Comparison of ENCODE assay signal across 8 mouse cellular contexts in the genomic region with DNA sequence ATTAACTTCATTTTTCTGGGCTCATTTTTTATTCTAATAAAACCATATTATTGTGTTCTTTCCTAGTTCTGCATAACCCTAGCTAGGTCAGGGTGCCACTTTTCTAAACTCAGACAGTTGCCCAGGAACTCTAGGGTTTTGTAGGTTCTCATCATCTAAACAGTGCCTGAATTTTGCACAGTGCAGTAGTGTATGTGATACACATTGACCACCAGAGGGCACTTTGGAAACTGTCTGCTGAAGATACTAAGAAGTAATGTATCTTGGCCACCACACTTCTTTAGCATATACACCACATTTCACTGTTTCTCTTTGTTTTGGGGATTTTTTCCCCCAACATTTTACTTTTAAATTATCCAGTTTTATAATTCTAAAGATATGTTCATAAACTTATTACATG. TPM values are rescaled to one million over a fixed set of nuclear protein-coding genes. Genes with fewer than 3 reads are reported as not detected.
DNase-seq lines count a peak whose midpoint lies in the region; ATAC-seq and TF ChIP-seq lines count a peak whose summit lies in the region.

No protein-coding gene starts in this region.

- no peak overlapping the region for H3K4me3 ChIP-seq in limb, embryonic 14.5 days (replicated peaks; ENCODE audit: low read length)
- no peak overlapping the region for H3K4me3 ChIP-seq in heart, embryonic 11.5 days (ENCODE audit: low read depth, low read length)

- no peaks in the 10 kb centered on the region for H3K27me3 ChIP-seq in limb, embryonic 14.5 days (ENCODE audit: control insufficient read depth, insufficient read depth, low read length)
- H3K27me3 ChIP-seq in heart, embryonic 11.5 days (ENCODE audit: control insufficient read depth, insufficient read depth, low read length), result no peaks in the 10 kb centered on the region

- H3K4me2 ChIP-seq in limb, embryonic 14.5 days (replicated peaks; ENCODE audit: low read depth, low read length, severe bottlenecking), result no peak overlapping the region
- H3K4me2 ChIP-seq in heart, embryonic 11.5 days, result no peak overlapping the region

- no peaks in the 10 kb centered on the region for H3K4me1 ChIP-seq in limb, embryonic 14.5 days (ENCODE audit: control insufficient read depth, insufficient read depth, low read length)
- no peaks in the 10 kb centered on the region for H3K4me1 ChIP-seq in heart, embryonic 11.5 days (ENCODE audit: control insufficient read depth, insufficient read depth, low read length)

- H3K27ac ChIP-seq in limb, embryonic 14.5 days (replicated peaks; ENCODE audit: low read depth, low read length), result no peak overlapping the region
- no peak overlapping the region for H3K27ac ChIP-seq in heart, embryonic 11.5 days (ENCODE audit: low read depth, low read length)

- no peak; the same call in 1 of the 2 replicates for ATAC-seq in limb, embryonic 14.5 days (ENCODE audit: low FRiP score, low read depth)
- no peak for ATAC-seq in heart, embryonic 11.5 days (replicated peaks; ENCODE audit: insufficient number of reproducible peaks, low FRiP score, low TSS enrichment)

- peak; percentile 50 to 60 for DNase-seq in cerebellum, postnatal 10 days
- no peak for DNase-seq in cerebellum, adult 11 months
- DNase-seq in thymus, postnatal 0 days (ENCODE audit: low spot score), result peak; percentile 76
- DNase-seq in thymus, adult 18-20 months, result no peak
- DNase-seq in limb, embryonic 14.5 days (ENCODE audit: low spot score), result peak; percentile 85
- peak; percentile 69 for DNase-seq in retina, postnatal 1 day
- DNase-seq in testis, postnatal 10 days (ENCODE audit: low spot score), result no peak

- no peaks in the 10 kb centered on the region for H3K9me3 ChIP-seq in limb, embryonic 14.5 days (ENCODE audit: control insufficient read depth, low read length)
- H3K9me3 ChIP-seq in heart, embryonic 11.5 days (replicated peaks; ENCODE audit: control insufficient read depth, low read length), result no peaks in the 10 kb centered on the region

- no peak for TF ChIP-seq POLR2A in limb, embryonic 14.5 days (IDR thresholded peaks at IDR 0.05; ENCODE audit: borderline replicate concordance, extremely low read depth, insufficient read depth, insufficient read length)

- H3K36me3 ChIP-seq in limb, embryonic 14.5 days (ENCODE audit: control insufficient read depth, insufficient read depth, low read length), result peaks cover 17% of the 10 kb centered on the region
- no peaks in the 10 kb centered on the region; the same call in 1 of the 2 replicates for H3K36me3 ChIP-seq in heart, embryonic 11.5 days (ENCODE audit: control insufficient read depth, insufficient read depth, low read length)

- no peak overlapping the region for H3K9ac ChIP-seq in limb, embryonic 14.5 days (ENCODE audit: low read depth, low read length, severe bottlenecking)
- H3K9ac ChIP-seq in heart, embryonic 11.5 days (ENCODE audit: low read depth, low read length), result no peak overlapping the region

RNA-seq across cellular contexts. Expression of a gene that starts 22.6 kb away (rescaled TPM):
- 19.7 and 20.3 TPM in 2 replicates for polyA plus RNA-seq in thymus, postnatal 0 days (2015; fragmentation: Nextera tagmentation; extraction: Ambion mirVana)
- 24.3 and 25.2 TPM in 2 replicates for polyA plus RNA-seq in limb, embryonic 14.5 days (2012; rRNA removed)
- polyA plus RNA-seq in limb, embryonic 14.5 days (2014; fragmentation: Nextera tagmentation; extraction: Ambion mirVana), result 30.4 and 30.7 TPM in 2 replicates
- 24.9 and 27.7 TPM in 2 replicates for polyA plus RNA-seq in heart, embryonic 11.5 days (2014; fragmentation: Nextera tagmentation; extraction: Ambion mirVana)

Comparison
In these comparisons a context has a peak if more than half of its experiments do, and no peak if none do; other contexts are left out.
1. DNase-seq: peak in cerebellum, postnatal 10 days (2 of 2), thymus, postnatal 0 days (single experiment), limb, embryonic 14.5 days (single experiment) and retina, postnatal 1 day (single experiment); none in cerebellum, adult 11 months (single experiment), thymus, adult 18-20 months (0 of 2) and testis, postnatal 10 days (single experiment).